Mouse (Mus musculus) embryo, embryonic 9.5 days (tissue): ENCODE results near the gene Klf9.
"Not testable (repeated sequence)": the region's sequence is repeated elsewhere in the genome, so short reads cannot be mapped to it uniquely, and the experiment has no call there.

Experiments
- DNase-seq: peaks from one replicate; pipeline ENCODE4 v3.0.0-alpha.2; 2017; ENCODE audit errors: extremely low spot score

The Klf9 gene

GRCm38 (mm10) chr19:23139756-23140470 lies 1.1 kb upstream of the Klf9 start:
- DNase-seq = peak; percentile 35

DNA sequence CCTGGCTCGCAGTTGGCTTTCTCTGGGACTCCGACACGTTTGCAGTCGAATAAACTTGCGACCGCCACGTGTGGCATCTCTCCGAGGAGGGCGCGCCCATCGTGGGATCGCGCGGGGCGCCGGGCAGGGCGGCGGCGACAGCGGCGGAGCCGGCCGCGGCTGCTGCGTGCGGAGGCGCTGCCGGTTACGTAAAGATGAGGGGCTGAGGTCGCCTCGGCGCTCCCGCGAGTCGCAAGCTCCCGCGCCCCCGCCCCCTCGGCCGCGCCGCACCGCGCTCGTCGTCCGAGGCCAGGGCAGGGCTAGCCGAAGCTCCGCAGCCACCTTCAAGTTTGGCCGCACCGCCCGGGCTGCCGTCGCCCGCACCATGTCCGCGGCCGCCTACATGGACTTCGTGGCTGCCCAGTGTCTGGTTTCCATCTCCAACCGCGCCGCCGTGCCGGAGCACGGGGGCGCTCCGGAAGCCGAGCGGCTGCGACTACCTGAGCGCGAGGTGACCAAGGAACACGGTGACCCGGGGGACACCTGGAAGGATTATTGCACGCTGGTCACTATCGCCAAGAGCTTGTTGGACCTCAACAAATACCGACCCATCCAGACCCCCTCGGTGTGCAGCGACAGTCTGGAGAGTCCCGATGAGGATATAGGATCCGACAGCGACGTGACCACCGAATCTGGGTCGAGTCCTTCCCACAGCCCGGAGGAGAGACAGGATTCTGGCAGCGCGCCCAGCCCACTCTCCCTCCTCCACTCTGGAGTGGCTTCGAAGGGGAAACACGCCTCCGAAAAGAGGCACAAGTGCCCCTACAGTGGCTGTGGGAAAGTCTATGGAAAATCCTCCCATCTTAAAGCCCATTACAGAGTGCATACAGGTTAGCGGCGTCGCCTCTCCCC lies 610 bp downstream of the Klf9 start:
- DNase-seq = peak; percentile 37

GRCm38 (mm10) chr19:23142427-23143073 lies 1.5 kb downstream of the Klf9 start:
- no peak for DNase-seq

DNA sequence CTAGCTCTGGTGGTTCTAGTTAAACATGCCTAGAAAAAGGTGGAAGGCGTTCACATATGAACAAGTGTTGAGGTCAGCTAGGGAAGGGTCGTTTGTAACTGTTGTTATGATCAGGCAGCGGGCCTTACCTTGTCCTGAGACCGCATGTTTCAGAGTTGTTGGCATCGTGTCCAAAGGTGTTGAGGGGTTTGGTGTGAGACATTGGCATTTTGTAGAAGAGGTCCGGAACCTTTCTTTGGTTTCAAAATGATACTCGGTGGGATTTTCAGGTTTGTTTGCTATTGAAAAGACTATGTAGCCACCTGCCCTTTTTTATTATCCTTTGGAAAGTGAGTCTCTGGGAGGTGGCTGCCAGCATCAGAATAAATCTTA lies 2.0 kb downstream of the Klf9 start:
- no peak for DNase-seq

- DNase-seq = no peak
These were observed 2.5 kb downstream of the Klf9 start for GRCm38 (mm10) chr19:23143541-23143940.

- no peak for DNase-seq
These were observed 3.0 kb downstream of the Klf9 start for GRCm38 (mm10) chr19:23144031-23144430.

DNA sequence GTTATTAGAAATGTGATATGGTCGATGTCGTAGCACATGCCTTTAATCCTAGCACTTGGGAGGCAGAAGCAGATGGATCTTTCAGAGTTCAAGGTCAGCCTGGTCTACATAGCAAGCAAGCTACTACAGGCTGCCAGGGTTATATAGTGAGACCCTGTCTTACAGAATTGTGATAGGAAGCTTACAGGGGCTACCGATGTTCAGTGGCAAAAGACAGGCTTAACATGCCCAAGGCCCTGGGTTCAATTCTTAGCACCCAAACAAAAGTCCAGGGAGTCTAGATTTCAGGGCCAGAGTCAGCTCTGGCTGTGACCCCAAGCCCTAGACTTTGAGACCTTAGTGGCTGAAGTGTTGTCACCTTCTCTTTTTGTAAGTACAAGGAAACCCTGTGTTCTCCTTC lies 4.1 kb downstream of the Klf9 start:
- DNase-seq = no peak

GRCm38 (mm10) chr19:23145575-23145974 lies 4.5 kb downstream of the Klf9 start:
- DNase-seq = not testable (repeated sequence)

DNA sequence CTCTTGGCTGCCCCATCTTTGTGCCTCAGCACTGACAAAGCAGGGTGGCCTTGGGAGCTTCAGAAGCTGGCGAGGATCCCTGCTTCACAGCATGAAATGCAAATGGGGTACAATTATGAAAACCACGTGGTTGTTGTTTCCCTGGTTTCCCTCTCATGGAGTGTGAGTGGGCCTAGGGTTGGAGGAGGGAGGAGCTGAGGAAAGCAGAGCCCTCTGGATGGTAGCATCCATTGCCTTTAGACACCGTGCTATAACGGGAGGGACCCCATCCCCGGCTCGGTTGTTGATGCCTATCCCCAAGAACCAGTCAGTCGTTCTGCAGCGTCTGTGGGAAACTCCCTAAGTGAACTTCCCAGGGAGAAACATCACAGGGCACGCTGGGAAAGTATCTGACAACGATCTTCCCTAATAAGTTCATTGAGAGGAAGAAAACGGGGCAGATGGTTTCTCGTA lies 5.4 kb downstream of the Klf9 start:
- DNase-seq = no peak

- DNase-seq = no peak
These were observed 6.3 kb downstream of the Klf9 start for GRCm38 (mm10) chr19:23147026-23147966.

- no peak for DNase-seq
These were observed 8.7 kb downstream of the Klf9 start for GRCm38 (mm10) chr19:23149465-23150410.

DNA sequence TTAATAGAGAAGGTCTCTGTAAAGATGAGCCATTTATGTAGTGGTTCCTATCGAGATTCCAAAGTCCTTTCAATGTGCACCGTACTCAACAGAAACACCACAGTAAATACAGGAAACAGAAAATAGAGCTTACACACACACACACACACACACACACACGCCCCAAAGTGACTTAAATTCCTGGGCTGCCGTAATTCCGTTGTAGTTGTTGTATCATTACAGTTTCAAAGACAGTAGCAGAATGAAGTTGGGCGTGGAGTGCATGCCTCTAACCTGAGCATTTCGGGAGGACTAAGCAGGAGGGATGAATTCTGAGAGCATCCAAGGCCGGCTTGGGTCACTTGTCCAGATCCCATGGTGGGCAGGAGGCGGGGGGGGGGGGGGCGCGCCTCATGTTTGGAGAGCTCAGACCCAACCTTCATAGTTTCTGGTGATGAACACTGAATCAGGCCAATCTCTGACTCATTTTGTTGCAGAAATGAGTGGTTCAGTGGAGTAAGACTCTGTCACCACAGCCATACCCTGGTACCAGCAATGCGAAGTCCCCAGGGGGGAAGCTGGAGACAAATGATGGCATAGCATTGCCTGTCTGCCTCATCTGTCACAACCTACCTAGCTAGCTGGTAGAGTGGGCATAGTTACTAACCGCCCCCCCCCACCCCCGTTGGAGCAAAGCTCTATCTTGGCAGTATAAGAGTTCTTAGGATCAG lies 9.7 kb downstream of the Klf9 start:
- no peak for DNase-seq

- DNase-seq = peak; percentile 39
These were observed 10.6 kb downstream of the Klf9 start for GRCm38 (mm10) chr19:23151651-23152070.

- no peak for DNase-seq
These were observed 11.2 kb downstream of the Klf9 start for GRCm38 (mm10) chr19:23152201-23152640.

- no peak for DNase-seq
These were observed 12.0 kb downstream of the Klf9 start for GRCm38 (mm10) chr19:23152771-23153605.

DNA sequence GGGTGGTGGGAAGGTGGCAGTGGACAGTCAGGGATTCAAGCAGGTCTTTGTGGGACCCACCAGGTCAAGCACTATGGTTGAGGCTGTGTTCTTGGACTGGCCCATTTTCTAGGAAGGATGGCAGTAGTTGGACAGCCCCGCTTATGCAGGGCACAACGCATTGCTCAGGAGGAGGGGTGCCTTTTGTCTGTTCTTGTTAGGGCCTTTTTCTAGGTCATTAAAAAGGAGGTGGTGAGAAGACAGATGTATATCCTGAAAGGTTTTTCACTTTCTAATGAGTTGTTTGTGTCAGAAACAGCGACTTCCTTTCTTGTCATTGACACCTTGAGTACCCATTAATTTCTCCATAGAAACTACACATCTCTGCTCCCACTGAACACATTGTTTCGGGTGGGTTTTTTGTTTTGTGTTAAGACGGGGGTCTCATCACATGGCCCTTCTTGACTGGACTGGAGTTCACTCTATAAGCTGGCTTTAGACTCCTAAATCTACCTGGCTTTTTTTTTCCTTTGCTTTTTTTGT lies 12.6 kb downstream of the Klf9 start:
- no peak for DNase-seq

DNA sequence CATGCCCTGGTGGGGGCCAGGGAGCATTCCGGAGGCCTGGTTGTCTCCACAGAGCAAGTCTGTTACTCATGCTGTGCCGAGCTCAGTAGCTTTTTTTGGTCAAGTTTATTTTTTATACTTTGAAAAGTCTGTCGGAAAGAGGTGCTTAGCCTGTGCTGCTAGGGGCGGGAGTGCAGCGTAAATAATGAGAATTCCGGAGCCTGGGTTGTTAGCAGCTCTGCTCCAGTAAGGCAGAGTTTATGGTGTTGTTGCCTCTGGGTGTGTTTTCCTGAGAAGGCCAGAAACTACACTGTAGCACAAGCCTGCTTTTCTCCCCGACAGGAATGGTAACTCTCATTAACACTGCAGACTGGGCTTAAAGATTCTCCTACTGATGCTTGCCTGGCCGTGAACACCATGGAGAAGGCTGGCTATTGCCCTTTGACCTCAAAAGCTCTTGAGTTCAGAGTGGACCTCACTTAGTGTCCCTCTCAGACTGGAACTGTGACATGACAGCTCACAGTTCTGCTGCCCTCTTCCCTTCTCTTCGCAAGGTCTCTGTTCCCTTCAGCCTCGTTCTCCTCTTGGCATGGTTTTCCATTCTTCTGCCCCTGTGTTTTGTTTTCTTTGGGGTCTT lies 18.9 kb downstream of the Klf9 start:
- no peak for DNase-seq

GRCm38 (mm10) chr19:23162387-23162809 lies 21.4 kb downstream of the Klf9 start:
- DNase-seq = no peak
